Mouse (Mus musculus) left cerebral cortex, adult 18-20 months (tissue): Measurements from ENCODE around the gene Tamm41. TPM values are rescaled to one million over a fixed set of nuclear protein-coding genes. Genes with fewer than 3 reads are reported as not detected.
A peak's percentile ranks its signal among the peaks of the same experiment; 100 is the strongest.

ENCODE experiments used
- DNase-seq, 2 experiments: peaks; one replicate each; pipeline ENCODE4 v3.0.0; 2021 to 2022; ENCODE audit warnings: low spot score in 2 of 2, mixed read lengths in 1 of 2
- total RNA-seq, 2 experiments: library from RNA; stranded (reverse); gene quantifications; 2 replicates each; pipeline ENCODE4 v1.2.3; 2021

The Tamm41 gene
- total RNA-seq, 2 experiments from 2014 or later = 21.0 to 21.4 TPM

GRCm38 (mm10) chr6:115029248-115029647, 8.4 kb downstream of the Tamm41 start:
- DNase-seq = peak; percentile 29 to 62

DNA sequence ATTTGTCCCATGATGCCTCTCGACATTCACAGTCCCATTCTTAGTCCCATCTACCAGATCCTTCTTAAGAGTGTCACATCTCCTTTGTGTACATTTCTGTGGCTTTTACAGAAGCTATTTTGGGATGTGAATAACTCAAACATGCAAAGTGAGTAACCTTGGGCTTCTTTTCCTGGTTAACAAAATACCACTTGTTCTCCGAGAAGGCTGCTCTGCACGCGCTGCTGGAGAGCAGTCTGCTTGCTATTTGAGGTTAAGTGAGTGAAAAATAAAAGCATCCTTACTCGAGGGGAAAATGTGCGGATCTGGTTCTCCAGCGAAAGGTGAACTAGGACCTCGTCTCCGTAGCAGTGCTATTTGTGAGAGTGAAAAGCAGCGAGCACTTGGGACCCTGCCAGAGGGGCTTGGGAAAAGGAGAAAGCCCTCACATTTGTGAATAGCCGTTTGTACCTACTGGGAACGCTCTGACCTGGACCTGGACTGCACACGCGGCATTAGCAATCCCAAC, 10.1 kb downstream of the Tamm41 start:
- DNase-seq = no peak

DNA sequence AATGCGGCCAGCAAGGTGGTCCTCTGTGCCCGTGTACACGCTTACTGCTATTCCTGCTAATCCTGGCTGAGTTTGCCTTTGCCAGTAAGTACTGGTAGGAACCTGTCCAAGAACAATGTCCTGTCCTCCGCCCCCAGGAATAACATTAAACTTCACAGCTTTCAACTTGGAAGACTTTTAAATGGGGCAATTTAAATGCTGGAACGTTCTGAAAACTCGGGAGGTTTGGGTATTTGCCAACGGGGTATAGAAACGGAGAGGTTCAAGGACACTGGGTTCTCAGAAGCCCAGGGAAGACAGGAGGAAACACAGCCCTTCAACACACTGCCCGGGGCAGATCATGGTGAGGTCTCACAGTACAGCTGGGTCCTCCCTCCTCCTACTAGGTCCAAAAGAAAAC, 14.8 kb downstream of the Tamm41 start:
- no peak for DNase-seq

DNA sequence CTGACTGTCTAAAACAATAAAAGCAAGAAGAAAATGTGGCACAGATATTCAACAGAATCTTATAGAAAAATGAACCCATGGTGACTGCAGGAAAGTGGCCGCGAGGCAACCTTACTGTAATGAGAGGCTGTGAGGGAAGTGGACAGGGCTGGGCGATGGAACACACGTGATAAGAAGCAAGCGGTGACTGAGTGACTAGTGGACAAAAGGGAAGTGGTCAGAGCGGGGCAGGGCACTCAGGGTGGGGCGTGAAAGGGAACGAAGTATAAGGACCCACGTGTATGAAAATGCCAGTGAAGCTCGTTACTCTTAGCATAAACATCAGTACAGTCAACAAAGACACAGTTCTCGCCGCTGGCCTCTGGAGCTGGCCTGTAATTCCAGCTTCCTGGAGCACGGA, 22.2 kb downstream of the Tamm41 start:
- no peak for DNase-seq

- DNase-seq = no peak
These were observed 24.1 kb downstream of the Tamm41 start for GRCm38 (mm10) chr6:115013574-115013973.

GRCm38 (mm10) chr6:115011792-115012191, 25.9 kb downstream of the Tamm41 start:
- no peak for DNase-seq

DNA sequence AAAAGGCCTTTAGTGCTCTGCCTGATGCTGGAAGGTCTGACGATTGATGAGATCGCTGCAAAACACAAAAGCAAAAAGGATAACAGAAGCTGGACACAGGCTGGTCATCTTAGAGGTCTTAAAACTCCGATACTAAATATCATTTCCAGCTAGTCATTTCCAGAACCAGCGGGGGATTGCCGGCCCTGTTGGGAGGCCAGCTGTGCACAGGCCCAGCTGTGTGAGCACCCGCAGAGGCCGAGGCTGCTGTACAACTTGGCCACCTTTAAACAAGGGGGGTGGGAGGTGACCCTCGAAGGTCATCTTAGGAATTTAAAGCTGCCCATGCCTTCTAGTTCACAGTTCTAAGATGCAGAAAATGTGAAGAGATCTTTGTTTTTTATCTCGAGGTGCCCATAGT, 26.9 kb downstream of the Tamm41 start:
- DNase-seq = no peak

- no peak for DNase-seq
These were observed 27.4 kb downstream of the Tamm41 start for GRCm38 (mm10) chr6:115010304-115010703.

DNA sequence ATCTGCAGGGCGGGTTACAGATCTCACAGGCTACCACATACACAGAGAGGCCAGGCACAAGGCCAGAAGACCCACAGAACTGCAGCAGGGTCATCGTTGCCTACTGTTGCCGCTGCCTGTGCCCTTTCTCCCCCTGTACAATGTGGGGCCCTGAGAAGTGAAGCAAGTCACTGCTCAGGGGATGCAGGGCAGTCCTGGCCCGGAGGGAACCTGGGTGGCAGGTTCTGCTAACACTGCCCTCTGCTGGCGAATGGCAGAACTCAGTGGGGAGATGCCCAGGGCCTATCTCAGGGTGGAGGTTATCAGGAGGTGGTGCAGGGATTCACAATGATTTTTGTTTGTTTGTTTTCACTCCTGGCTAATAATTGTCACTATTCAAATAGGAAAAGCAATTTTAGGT, 29.9 kb downstream of the Tamm41 start:
- peak; percentile 80 to 90 for DNase-seq

DNA sequence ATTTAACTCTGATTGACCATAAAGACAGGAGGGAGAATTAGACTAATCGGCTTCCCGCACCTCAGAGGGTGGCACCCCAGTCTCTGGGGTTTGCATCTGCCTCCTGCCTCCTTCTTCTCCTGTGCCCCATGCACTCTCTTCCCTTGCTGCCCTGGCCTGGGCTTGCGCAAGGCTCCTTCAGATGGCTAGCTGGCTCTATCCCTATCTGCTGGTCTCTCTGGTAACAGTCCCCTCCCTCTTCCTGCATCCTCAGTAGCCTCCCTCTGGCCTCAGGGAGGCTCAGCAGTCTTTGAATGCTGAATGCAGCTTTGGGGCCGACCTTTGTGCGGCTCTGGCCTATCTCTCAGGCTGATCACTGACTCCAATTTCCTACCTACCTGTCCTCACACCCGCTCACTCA, 30.7 kb downstream of the Tamm41 start:
- no peak for DNase-seq

GRCm38 (mm10) chr6:115006065-115006464, 31.6 kb downstream of the Tamm41 start:
- DNase-seq = no peak

GRCm38 (mm10) chr6:115005351-115005890, 32.3 kb downstream of the Tamm41 start:
- DNase-seq = peak; percentile 77

DNA sequence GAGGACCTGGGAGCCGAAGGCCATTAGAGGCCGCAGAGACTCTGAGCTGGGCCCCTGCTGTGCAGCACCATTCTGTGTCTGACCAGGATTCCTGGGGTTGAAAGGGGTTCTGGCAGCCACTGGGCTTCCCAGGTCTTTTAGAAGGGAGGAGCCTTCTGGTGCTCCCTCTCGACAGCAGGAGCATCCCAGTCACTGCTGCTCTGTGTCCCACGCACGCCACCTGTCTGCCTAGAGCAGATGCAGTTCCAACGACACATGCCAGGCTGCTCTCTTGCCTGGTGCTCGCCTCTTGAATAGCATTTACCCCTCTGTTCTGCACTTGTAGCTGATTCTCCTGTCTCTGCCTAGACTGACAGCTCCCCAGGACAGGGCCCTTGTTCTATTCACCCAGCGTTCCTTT, 33.0 kb downstream of the Tamm41 start:
- DNase-seq = peak; percentile 71 to 80

GRCm38 (mm10) chr6:114998374-114999031, 39.2 kb downstream of the Tamm41 start:
- DNase-seq = no peak

- DNase-seq = no peak
These were observed 40.2 kb downstream of the Tamm41 start for GRCm38 (mm10) chr6:114997471-114997870.

DNA sequence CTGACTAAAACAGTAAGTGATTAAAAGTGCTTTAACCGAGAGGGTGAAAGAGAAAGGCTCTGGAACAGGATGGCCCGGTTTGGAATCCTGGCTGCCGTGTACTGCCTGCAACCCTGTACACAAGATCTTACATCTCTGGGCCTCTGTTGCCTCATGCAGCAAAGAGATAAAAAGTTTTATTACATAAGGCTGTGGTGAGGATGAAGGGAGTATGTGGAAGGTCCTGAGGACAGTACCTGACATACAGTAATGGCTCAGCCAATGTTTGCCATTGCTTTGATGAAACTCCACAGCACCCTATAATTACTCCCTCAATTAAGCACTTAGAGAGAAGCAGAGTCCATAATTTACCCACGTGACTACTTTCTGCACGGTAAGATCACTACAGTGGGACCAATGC, 40.8 kb downstream of the Tamm41 start:
- no peak for DNase-seq

- no peak for DNase-seq
These were observed 43.6 kb downstream of the Tamm41 start for GRCm38 (mm10) chr6:114994079-114994478.

- peak in 1 of 2 experiments; percentile 39 for DNase-seq
These were observed 44.0 kb downstream of the Tamm41 start for GRCm38 (mm10) chr6:114993659-114994058.

- no peak for DNase-seq
These were observed 45.8 kb downstream of the Tamm41 start for GRCm38 (mm10) chr6:114991909-114992308.

DNA sequence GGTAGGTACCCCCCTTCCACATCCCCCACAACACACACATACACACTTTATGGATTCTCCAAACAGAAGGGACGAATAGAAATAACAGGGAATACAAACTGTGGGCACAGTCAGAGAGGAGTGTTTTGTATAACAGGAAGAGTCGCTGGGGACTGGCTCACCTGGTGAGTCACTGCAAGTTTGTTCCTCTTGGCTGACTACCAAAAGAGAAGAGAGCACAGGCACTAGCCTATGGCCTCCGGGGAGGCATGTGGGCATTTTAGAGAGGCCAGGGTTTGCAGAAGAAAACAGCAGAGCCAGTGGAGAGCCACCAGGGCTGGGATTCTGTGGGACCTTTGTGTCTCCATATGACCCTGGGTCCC, 49.1 kb downstream of the Tamm41 start:
- no peak for DNase-seq

DNA sequence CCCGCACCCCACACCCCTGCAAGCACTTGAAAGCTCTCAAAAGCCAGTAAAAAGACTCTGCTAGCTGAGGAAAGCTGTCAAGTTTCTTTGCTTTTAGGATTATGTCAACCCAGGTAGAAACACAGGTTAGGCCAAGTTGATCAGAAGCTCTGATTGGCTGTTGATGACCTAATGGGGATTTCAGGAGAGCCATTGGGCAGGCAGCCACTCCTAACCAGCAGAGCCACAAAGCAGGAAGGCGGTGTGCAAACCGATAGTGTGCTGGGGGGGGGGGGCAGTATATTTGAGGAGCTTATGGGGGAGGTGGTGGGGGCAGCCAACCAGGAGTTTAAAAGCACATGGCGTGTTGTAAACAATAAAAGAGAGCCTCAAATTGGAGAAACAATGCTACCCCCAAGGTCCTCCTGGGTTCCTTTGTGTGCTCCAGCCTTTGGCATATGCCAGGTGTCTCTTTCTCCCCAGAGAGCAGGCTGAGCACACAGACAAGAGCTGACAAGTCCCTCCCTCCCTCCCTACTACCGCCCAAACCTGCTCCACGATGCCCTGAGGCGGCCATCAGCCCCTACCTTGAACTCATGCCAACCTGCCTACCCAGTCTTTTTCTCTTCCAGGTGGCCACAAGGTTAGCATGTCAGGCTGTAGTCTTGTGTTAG, 49.6 kb downstream of the Tamm41 start:
- no peak for DNase-seq

DNA sequence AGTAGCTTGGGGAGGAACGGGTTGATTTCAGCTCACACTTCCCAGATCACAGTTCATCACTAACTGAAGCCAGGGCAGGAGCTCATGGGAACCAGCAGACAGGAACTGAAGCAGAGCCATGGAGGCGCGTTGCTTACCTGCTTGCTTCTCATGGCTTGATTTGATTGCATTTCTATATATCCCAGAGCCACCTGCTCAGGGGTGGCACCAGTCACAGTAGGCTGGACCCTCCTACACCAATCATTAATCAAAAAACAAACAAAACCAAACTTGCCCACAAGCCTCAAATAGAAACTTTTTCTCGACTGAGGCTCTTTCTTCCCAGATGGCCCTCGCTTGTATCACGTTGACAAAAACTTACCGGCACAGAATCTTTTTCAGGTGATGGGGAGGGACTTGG, 55.0 kb downstream of the Tamm41 start:
- no peak for DNase-seq

GRCm38 (mm10) chr6:114979715-114980114, 58.0 kb downstream of the Tamm41 start:
- no peak for DNase-seq
